Mouse (Mus musculus) heart, postnatal 4 days (tissue): Measurements from ENCODE around the gene Gm13696. TPM values are rescaled to one million over a fixed set of nuclear protein-coding genes. Genes with fewer than 3 reads are reported as not detected.

Source experiments
- total RNA-seq, 2 experiments: library from RNA; stranded (reverse); gene quantifications; 2 replicates each; pipeline ENCODE4 v1.2.3; 2021

Gene Gm13696
- total RNA-seq, 2 experiments from 2014 or later, result 1.1 TPM

Other genes with a start within 250 kb of the Gm13696 start
- 10 to 100 TPM; 57.2 to 64.7 TPM for gene Itgav, start 248.7 kb upstream of the Gm13696 start, total RNA-seq
- gene Fam171b, start 160.5 kb upstream of the Gm13696 start, total RNA-seq, result 1 to 10 TPM; 1.3 to 1.6 TPM
- gene Zswim2, start 31.9 kb upstream of the Gm13696 start, total RNA-seq, result not detected
- 1 to 10 TPM; 1.1 TPM for gene Gm13698, start 17.4 kb upstream of the Gm13696 start, total RNA-seq
- gene Gm13693, start 11.6 kb upstream of the Gm13696 start, total RNA-seq, result 1 to 10 TPM; 1.1 TPM
- not detected for gene Gm13695, start 5.8 kb upstream of the Gm13696 start, total RNA-seq
- gene Gm13694, start 5.8 kb downstream of the Gm13696 start, total RNA-seq, result 1 to 10 TPM; 1.1 TPM
- gene Gm13697, start 11.6 kb downstream of the Gm13696 start, total RNA-seq, result 1 to 10 TPM; 1.1 TPM
- 1 to 10 TPM; 1.1 TPM for gene Gm13691, start 17.4 kb downstream of the Gm13696 start, total RNA-seq